28 mouse cellular contexts compared by ENCODE assay signal in the genomic region with DNA sequence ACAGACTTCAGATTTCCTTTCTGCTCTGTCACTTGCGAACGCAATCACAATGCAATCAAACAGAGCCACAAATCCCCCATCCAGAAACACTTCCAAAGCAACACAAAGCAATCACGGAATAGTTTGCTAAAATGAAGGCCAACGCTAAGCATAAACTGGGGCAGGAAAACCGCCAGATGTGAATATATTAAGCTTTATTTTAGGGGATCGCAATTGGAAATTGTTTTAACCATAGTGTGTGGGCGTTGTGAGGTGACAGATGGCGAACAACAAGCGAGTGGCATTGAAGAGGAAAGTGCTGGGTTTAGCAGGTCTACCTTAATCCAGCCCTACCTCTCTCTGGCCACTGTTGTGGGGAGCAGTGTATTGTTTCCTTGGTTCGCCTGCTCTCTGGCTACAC.
DNase-seq lines count a peak whose midpoint lies in the region; ATAC-seq lines count a peak whose summit lies in the region.
"Had no signal": no experiment of that assay in that cellular context is flagged by ENCODE, and none has a peak within 500 bp of the region (broad histone marks: within the 10 kb centered on the region; RNA-seq: fewer than 3 reads in every experiment).

No protein-coding gene starts in this region.

- peaks cover 23% of the 10 kb centered on the region for H3K4me1 ChIP-seq in hindbrain, embryonic 10.5 days (replicated peaks)
- H3K4me1 ChIP-seq in hindbrain, embryonic 14.5 days (replicated peaks; ENCODE audit: control insufficient read depth, insufficient read depth, low read length), result peaks cover 23% of the 10 kb centered on the region

- H3K4me2 ChIP-seq in hindbrain, embryonic 14.5 days (replicated peaks), result no peak overlapping the region
- H3K4me2 ChIP-seq: embryonic facial prominence, embryonic 13.5 days; heart, embryonic 11.5 days; hindbrain, embryonic 15.5 days; kidney, embryonic 15.5 days; limb, embryonic 15.5 days; liver, embryonic 13.5 days; midbrain, embryonic 13.5 days had no signal

- H3K4me3 ChIP-seq in hindbrain, embryonic 10.5 days, result no peak overlapping the region
- no peak overlapping the region for H3K4me3 ChIP-seq in hindbrain, embryonic 14.5 days (replicated peaks; ENCODE audit: low read length)
- H3K4me3 ChIP-seq: embryonic facial prominence, embryonic 13.5 days; forebrain, embryonic 10.5 days; hindbrain, embryonic 15.5 days; kidney, embryonic 15.5 days; limb, embryonic 10.5 days; limb, embryonic 15.5 days; liver, embryonic 13.5 days; midbrain, embryonic 13.5 days had no signal

- DNase-seq in cerebellum, adult 18-20 months, result peak; percentile 29 to 30
- no peak for DNase-seq in cerebellum, postnatal 14 days
- no peak for DNase-seq in hindbrain, embryonic 10.5 days (ENCODE audit: low spot score)
- DNase-seq in hindbrain, embryonic 14.5 days (ENCODE audit: low spot score), result no peak
- peak; percentile 28 for DNase-seq in CD4-positive helper T cell, adult 2 months (ENCODE audit: low read depth, low spot score)
- DNase-seq in brain, adult 2 months (ENCODE audit: low read depth, low spot score), result peak; percentile 55
- DNase-seq in embryo, embryonic 10 days (ENCODE audit: low spot score), result no peak
- DNase-seq: adrenal gland, adult 8-10 months; cerebellum, adult 11-12 months; gastrocnemius, postnatal 14 days; heart, adult 18-20 months; heart, postnatal 4 days; kidney, adult 18-20 months; kidney, postnatal 25 days; liver, embryonic 13.5 days; lung, adult 18-20 months; right cerebral cortex, postnatal 4 days; thymus, postnatal 4 days had no signal

- WGBS in hindbrain, embryonic 10.5 days, result 88% methylated on average over 10 of the region's 10 CpGs
- 75% methylated on average over 10 of the region's 10 CpGs for WGBS in hindbrain, embryonic 14.5 days

- ATAC-seq in hindbrain, embryonic 14.5 days (ENCODE audit: low FRiP score), result no peak
- ATAC-seq: lung, postnatal 0 days; midbrain, embryonic 13.5 days had no signal

- H3K9me3 ChIP-seq in hindbrain, embryonic 10.5 days, result no peaks in the 10 kb centered on the region
- H3K9me3 ChIP-seq in hindbrain, embryonic 14.5 days (ENCODE audit: control insufficient read depth, low read length), result no peaks in the 10 kb centered on the region
- H3K9me3 ChIP-seq: embryonic facial prominence, embryonic 13.5 days; forebrain, embryonic 10.5 days; hindbrain, embryonic 15.5 days; kidney, embryonic 15.5 days; limb, embryonic 10.5 days; limb, embryonic 15.5 days; liver, embryonic 13.5 days; midbrain, embryonic 13.5 days had no signal

- H3K27me3 ChIP-seq in hindbrain, embryonic 10.5 days (ENCODE audit: insufficient read depth, poor library complexity, severe bottlenecking), result peaks cover 34% of the 10 kb centered on the region
- H3K27me3 ChIP-seq in hindbrain, embryonic 14.5 days (ENCODE audit: control insufficient read depth, insufficient read depth, low read length), result no peaks in the 10 kb centered on the region
- H3K27me3 ChIP-seq: limb, embryonic 15.5 days had no signal

- 0 out of 2 replicates have a peak overlapping the region, but pooled peaks have one; percentile 23 for H3K27ac ChIP-seq in hindbrain, embryonic 10.5 days
- H3K27ac ChIP-seq in hindbrain, embryonic 14.5 days, result no peak overlapping the region
- H3K27ac ChIP-seq: embryonic facial prominence, embryonic 13.5 days; forebrain, embryonic 10.5 days; hindbrain, embryonic 15.5 days; kidney, embryonic 15.5 days; limb, embryonic 10.5 days; limb, embryonic 15.5 days; liver, embryonic 13.5 days; macrophage; midbrain, embryonic 13.5 days had no signal

- no peaks in the 10 kb centered on the region for H3K36me3 ChIP-seq in hindbrain, embryonic 10.5 days
- H3K36me3 ChIP-seq in hindbrain, embryonic 14.5 days (replicated peaks; ENCODE audit: control insufficient read depth, insufficient read depth), result no peaks in the 10 kb centered on the region
- H3K36me3 ChIP-seq: embryonic facial prominence, embryonic 13.5 days; forebrain, embryonic 10.5 days; hindbrain, embryonic 15.5 days; kidney, embryonic 15.5 days; limb, embryonic 10.5 days; limb, embryonic 15.5 days; liver, embryonic 13.5 days; midbrain, embryonic 13.5 days had no signal

- no peak overlapping the region for H3K9ac ChIP-seq in hindbrain, embryonic 14.5 days
- H3K9ac ChIP-seq: embryonic facial prominence, embryonic 13.5 days; hindbrain, embryonic 15.5 days; kidney, embryonic 15.5 days; limb, embryonic 15.5 days; liver, embryonic 13.5 days; midbrain, embryonic 13.5 days had no signal

Comparison
In these comparisons a context has a peak if more than half of its experiments do, and no peak if none do; other contexts are left out.
1. DNase-seq: peak in cerebellum, adult 18-20 months (2 of 2), CD4-positive helper T cell, adult 2 months (single experiment) and brain, adult 2 months (single experiment); none in cerebellum, postnatal 14 days (0 of 2), hindbrain, embryonic 10.5 days (single experiment), hindbrain, embryonic 14.5 days (single experiment) and embryo, embryonic 10 days (single experiment).